Mouse (Mus musculus) layer of hippocampus, adult 8-10 months (tissue): ENCODE data around the gene Il4i1. TPM values are rescaled to one million over a fixed set of nuclear protein-coding genes. Genes with fewer than 3 reads are reported as not detected.

Source experiments
- DNase-seq, 2 experiments: peaks; one replicate each; pipeline ENCODE4 v3.0.0; 2022; ENCODE audit warnings: low spot score in 2 of 2
- total RNA-seq, 4 experiments: library from RNA; stranded (reverse); gene quantifications; 2 replicates each; pipeline ENCODE4 v1.2.4; 2022

The Il4i1 gene
- 10 to 100 TPM in 2 of 4 experiments, 1 to 10 TPM in 2; 2.7 to 12.2 (median 7.8) TPM for total RNA-seq

GRCm38 (mm10) chr7:44815721-44816469 is at the start of gene Il4i1, which contains the start of gene Nup62:
TSS of gene Il4i1 (plus strand) at chr7:44816387.
TSS of gene Nup62 (plus strand) at chr7:44816088.
- DNase-seq = peak; percentile 97 to 99

GRCm38 (mm10) chr7:44768129-44768528 is 48.1 kb upstream of the Il4i1 start:
- DNase-seq = no peak

GRCm38 (mm10) chr7:44770046-44770578 is 46.1 kb upstream of the Il4i1 start:
- DNase-seq = no peak

- DNase-seq = no peak
Observed at GRCm38 (mm10) chr7:44772591-44773204, 43.5 kb upstream of the Il4i1 start.

- DNase-seq = no peak
Observed at GRCm38 (mm10) chr7:44776849-44777498, 39.2 kb upstream of the Il4i1 start.

- no peak for DNase-seq
Observed at GRCm38 (mm10) chr7:44780101-44780500, 36.1 kb upstream of the Il4i1 start.

- no peak for DNase-seq
Observed at GRCm38 (mm10) chr7:44789531-44789930, 26.7 kb upstream of the Il4i1 start.

GRCm38 (mm10) chr7:44790066-44790465 is 26.1 kb upstream of the Il4i1 start:
- no peak for DNase-seq

GRCm38 (mm10) chr7:44792781-44793180 is 23.4 kb upstream of the Il4i1 start:
- DNase-seq = no peak

GRCm38 (mm10) chr7:44808927-44809326 is 7.3 kb upstream of the Il4i1 start:
- peak in 1 of 2 experiments; percentile 0 for DNase-seq

GRCm38 (mm10) chr7:44809466-44809865 is 6.7 kb upstream of the Il4i1 start:
- DNase-seq = peak in 1 of 2 experiments; percentile 1

- DNase-seq = no peak
Observed at GRCm38 (mm10) chr7:44810365-44810764, 5.8 kb upstream of the Il4i1 start.

- peak in 1 of 2 experiments; percentile 1 for DNase-seq
Observed at GRCm38 (mm10) chr7:44810819-44811557, 5.2 kb upstream of the Il4i1 start.

- peak in 1 of 2 experiments; percentile 2 for DNase-seq
Observed at GRCm38 (mm10) chr7:44812651-44813325, 3.4 kb upstream of the Il4i1 start.

GRCm38 (mm10) chr7:44813985-44814384 is 2.2 kb upstream of the Il4i1 start:
- no peak for DNase-seq

GRCm38 (mm10) chr7:44814423-44814822 is 1.8 kb upstream of the Il4i1 start:
- no peak for DNase-seq

GRCm38 (mm10) chr7:44814952-44815553 is 1.1 kb upstream of the Il4i1 start:
- DNase-seq = no peak

- no peak for DNase-seq
Observed at GRCm38 (mm10) chr7:44816470-44817021, 359 bp downstream of the Il4i1 start, which contains the start of gene Atf5. TSS of gene Atf5 (minus strand) at chr7:44816658.

GRCm38 (mm10) chr7:44817441-44817840 is 1.3 kb downstream of the Il4i1 start:
- DNase-seq = peak in 1 of 2 experiments; percentile 1

- no peak for DNase-seq
Observed at GRCm38 (mm10) chr7:44818164-44818563, 2.0 kb downstream of the Il4i1 start.
